Mouse (Mus musculus): ENCODE results near the gene Hist2h3b.
"Not testable (repeated sequence)": the region's sequence is repeated elsewhere in the genome, so short reads cannot be mapped to it uniquely, and the experiment has no call there.

GRCm38 (mm10) chr3:96246427-96246856, 22.0 kb upstream of the Hist2h3b start, which contains the start of gene Hist2h3c1:
- TF ChIP-seq CTCF (conservative IDR thresholded peaks at IDR 0.05; ENCODE audit: insufficient read depth, insufficient read length, low read depth, low read length); POLR2A (IDR thresholded peaks at IDR 0.05; ENCODE audit: low read depth, low read length): not testable (repeated sequence)
